Mouse (Mus musculus) G1E (cell line): Measurements from ENCODE around the gene Rabgap1.

Experiments
- CTCF ChIP-seq: IDR thresholded peaks from 2 replicates; pipeline ENCODE4 v1.5.1; 2012; ENCODE audit warnings: low read depth, low read length, inconsistent platforms, mixed read lengths
- GATA1 ChIP-seq: IDR thresholded peaks from 2 replicates; pipeline ENCODE4 v1.6.1; 2012; ENCODE audit warnings: borderline replicate concordance, low read length, inconsistent platforms, mixed read lengths
- GATA2 ChIP-seq: IDR thresholded peaks from 2 replicates; pipeline ENCODE4 v1.6.1; 2012; ENCODE audit warnings: low read depth, low read length, inconsistent platforms, borderline replicate concordance
- POLR2AphosphoS5 ChIP-seq: IDR thresholded peaks from 2 replicates; pipeline ENCODE4 v1.6.1; 2012; ENCODE audit warnings: low read depth, low read length, inconsistent platforms; ENCODE audit not compliant: insufficient replicate concordance
- TAL1 ChIP-seq: conservative IDR thresholded peaks from 2 replicates; pipeline ENCODE4 v1.6.1; 2012; ENCODE audit warnings: low read depth, low read length, inconsistent platforms, mixed read lengths

DNA sequence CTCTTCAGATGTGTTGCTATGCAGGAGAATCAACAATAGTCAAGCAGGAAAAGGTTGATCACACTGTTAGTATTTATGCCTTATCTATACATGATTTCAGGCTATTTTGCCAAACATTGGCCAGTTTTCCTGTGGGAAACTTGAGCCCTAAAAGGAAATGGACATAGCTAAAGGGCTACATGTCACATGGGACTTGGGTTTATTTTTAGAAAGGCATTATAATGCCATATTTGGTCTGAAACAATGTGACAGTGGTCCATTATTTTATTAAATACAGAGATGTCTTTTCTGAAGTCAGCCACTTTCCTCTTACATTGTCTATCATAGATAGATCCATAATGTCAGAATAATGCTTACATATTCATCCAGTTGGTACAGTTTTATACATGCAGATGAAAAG, 84.5 kb downstream of the Rabgap1 start:
- TF ChIP-seq CTCF (no peak), TAL1 (no peak), POLR2AphosphoS5 (no peak), GATA1 (no peak), GATA2 (no peak)
